Mouse (Mus musculus) embryonic facial prominence, embryonic 14.5 days (tissue): ENCODE measurements around the gene Gpi1. TPM values are rescaled to one million over a fixed set of nuclear protein-coding genes. Genes with fewer than 3 reads are reported as not detected.

Source experiments
- ATAC-seq: fragments of 200-750 bp; cut with Nextera tagmentation; 2 replicates; pipeline ENCODE4 v1.8.0; 2017; ENCODE audit warnings: low read depth, moderate number of reproducible peaks, moderate TSS enrichment
- DNase-seq: peaks from one replicate; pipeline ENCODE4 v3.0.0-alpha.2; 2015; ENCODE audit warnings: low spot score
- H3K27ac ChIP-seq: fragments of 300-500 bp; sonication (generic); replicated peaks from 2 replicates; pipeline ENCODE4 v1.5.1; 2014; ENCODE audit warnings: low read depth, mild to moderate bottlenecking, low read length, moderate library complexity
- H3K27me3 ChIP-seq: fragments of 300-500 bp; sonication (generic); replicated peaks from 2 replicates; pipeline ENCODE4 v1.6.1; 2014; ENCODE audit warnings: low read length; ENCODE audit not compliant: control insufficient read depth, insufficient read depth
- H3K36me3 ChIP-seq: fragments of 300-500 bp; sonication (generic); 2 replicates; pipeline ENCODE4 v1.6.1; 2014; ENCODE audit warnings: low read length, mixed read lengths; ENCODE audit not compliant: control insufficient read depth, insufficient read depth
- H3K4me1 ChIP-seq: fragments of 300-500 bp; sonication (generic); 2 replicates; pipeline ENCODE4 v1.6.1; 2014; ENCODE audit warnings: antibody characterized with exemption, low read length; ENCODE audit not compliant: control insufficient read depth, insufficient read depth
- H3K4me2 ChIP-seq: fragments of 300-500 bp; sonication (generic); 2 replicates; pipeline ENCODE4 v1.6.1; 2014; ENCODE audit warnings: low read depth, mild to moderate bottlenecking, low read length, moderate library complexity, mixed read lengths
- H3K4me3 ChIP-seq: fragments of 300-500 bp; sonication (generic); 2 replicates; pipeline ENCODE4 v1.5.1; 2014; ENCODE audit warnings: low read depth, mild to moderate bottlenecking, low read length
- H3K9ac ChIP-seq: fragments of 300-500 bp; sonication (generic); 2 replicates; pipeline ENCODE4 v1.6.1; 2014; ENCODE audit warnings: low read depth, mild to moderate bottlenecking, low read length, moderate library complexity, mixed read lengths
- H3K9me3 ChIP-seq: fragments of 300-500 bp; sonication (generic); 2 replicates; pipeline ENCODE4 v1.6.1; 2016; ENCODE audit warnings: low read length; ENCODE audit not compliant: control insufficient read depth
- WGBS: fragments of 180-500 bp; shearing (Covaris S2); extraction: QIAGEN DNeasy Blood & Tissue Kit; methylation state at CpG from one replicate; pipeline ENCODE4 v1.1.7; 2014; 5-methylcytosine and 5-hydroxymethylcytosine counted together
- polyA plus RNA-seq: library from polyadenylated mRNA; unstranded; fragments of >200 nt; fragmentation: Nextera tagmentation; extraction: Ambion mirVana; gene quantifications from 2 replicates; pipeline ENCODE4 v1.2.1, GENCODE M21; 2014

The Gpi1 gene
- polyA plus RNA-seq, 1 experiment from 2014 or later = 313 TPM

- 94% methylated on average over 6 of the region's 6 CpGs for WGBS
- 0 out of 2 replicates have a peak, but pooled peaks cover 2% of the 10 kb centered on the region for H3K9me3 ChIP-seq
- no peak overlapping the region for H3K27ac ChIP-seq
- DNase-seq (no peak), ATAC-seq (no peak)
- H3K4me3 ChIP-seq = no peak overlapping the region
- no peak overlapping the region for H3K4me2 ChIP-seq
- peaks cover 15% of the 10 kb centered on the region for H3K4me1 ChIP-seq
- no peaks in the 10 kb centered on the region for H3K27me3 ChIP-seq
- no peak overlapping the region for H3K9ac ChIP-seq
- peaks cover 93% of the 10 kb centered on the region for H3K36me3 ChIP-seq
Measured at GRCm38 (mm10) chr7:34224308-34224707, 5.8 kb downstream of the Gpi1 start.

- no peak for DNase-seq
- WGBS = 89% methylated on average over 10 of the region's 10 CpGs
- Histone ChIP-seq H3K9me3 (0 out of 2 replicates have a peak, but pooled peaks cover 2% of the 10 kb centered on the region), H3K36me3 (peaks cover 99% of the 10 kb centered on the region), H3K9ac (no peak overlapping the region), H3K4me3 (no peak overlapping the region), H3K27ac (no peak overlapping the region), H3K4me1 (no peaks in the 10 kb centered on the region), H3K4me2 (no peak overlapping the region), H3K27me3 (no peaks in the 10 kb centered on the region)
- ATAC-seq = no peak
Measured at GRCm38 (mm10) chr7:34222340-34222739, 7.8 kb downstream of the Gpi1 start.

- H3K9ac ChIP-seq = no peak overlapping the region
- no peak for ATAC-seq
- 89% methylated on average over 9 of the region's 9 CpGs for WGBS
- H3K36me3 ChIP-seq = peaks cover 97% of the 10 kb centered on the region
- H3K9me3 ChIP-seq = 0 out of 2 replicates have a peak, but pooled peaks cover 2% of the 10 kb centered on the region
- no peak for DNase-seq
- no peaks in the 10 kb centered on the region for H3K27me3 ChIP-seq
- H3K27ac ChIP-seq = no peak overlapping the region
- no peaks in the 10 kb centered on the region for H3K4me1 ChIP-seq
- H3K4me3 ChIP-seq = no peak overlapping the region
- no peak overlapping the region for H3K4me2 ChIP-seq
Measured at GRCm38 (mm10) chr7:34221594-34222250, 8.4 kb downstream of the Gpi1 start.

- WGBS = 53% methylated on average over 1 of the region's 1 CpGs
- Histone ChIP-seq H3K4me3 (no peak overlapping the region), H3K36me3 (peaks cover 97% of the 10 kb centered on the region), H3K4me2 (no peak overlapping the region), H3K27me3 (no peaks in the 10 kb centered on the region), H3K27ac (no peak overlapping the region), H3K9ac (no peak overlapping the region), H3K4me1 (no peaks in the 10 kb centered on the region), H3K9me3 (0 out of 2 replicates have a peak, but pooled peaks cover 2% of the 10 kb centered on the region)
- ATAC-seq (no peak), DNase-seq (no peak)
Measured at GRCm38 (mm10) chr7:34218496-34218895, 11.6 kb downstream of the Gpi1 start.

GRCm38 (mm10) chr7:34216474-34216873 lies 13.7 kb downstream of the Gpi1 start:
- ATAC-seq = no peak
- DNase-seq = no peak
- WGBS = 89% methylated on average over 10 of the region's 10 CpGs
- Histone ChIP-seq H3K4me2 (no peak overlapping the region), H3K27me3 (no peaks in the 10 kb centered on the region), H3K9ac (no peak overlapping the region), H3K27ac (no peak overlapping the region), H3K9me3 (no peaks in the 10 kb centered on the region), H3K4me1 (no peaks in the 10 kb centered on the region), H3K36me3 (peaks cover 97% of the 10 kb centered on the region), H3K4me3 (no peak overlapping the region)

- WGBS = 81% methylated on average over 9 of the region's 9 CpGs
- H3K27me3 ChIP-seq = no peaks in the 10 kb centered on the region
Measured at GRCm38 (mm10) chr7:34215481-34215880, 14.7 kb downstream of the Gpi1 start.

GRCm38 (mm10) chr7:34214644-34215043 lies 15.5 kb downstream of the Gpi1 start:
- H3K27ac ChIP-seq = no peak overlapping the region
- H3K9me3 ChIP-seq = no peaks in the 10 kb centered on the region
- H3K4me2 ChIP-seq = no peak overlapping the region
- DNase-seq = no peak
- ATAC-seq = no peak
- no peaks in the 10 kb centered on the region for H3K27me3 ChIP-seq
- 92% methylated on average over 8 of the region's 8 CpGs for WGBS
- H3K4me3 ChIP-seq = no peak overlapping the region
- H3K9ac ChIP-seq = no peak overlapping the region
- no peaks in the 10 kb centered on the region for H3K4me1 ChIP-seq
- peaks cover 96% of the 10 kb centered on the region for H3K36me3 ChIP-seq

More at GRCm38 (mm10) chr7:34215481-34215880, 14.7 kb downstream of the Gpi1 start:
- no peak overlapping the region for H3K27ac ChIP-seq
- H3K9ac ChIP-seq = no peak overlapping the region
- H3K4me2 ChIP-seq = no peak overlapping the region
- peaks cover 96% of the 10 kb centered on the region for H3K36me3 ChIP-seq
- ATAC-seq (no peak), DNase-seq (no peak)
- H3K9me3 ChIP-seq = no peaks in the 10 kb centered on the region
- no peaks in the 10 kb centered on the region for H3K4me1 ChIP-seq
- no peak overlapping the region for H3K4me3 ChIP-seq

GRCm38 (mm10) chr7:34213281-34213680 lies 16.9 kb downstream of the Gpi1 start:
- peaks cover 96% of the 10 kb centered on the region for H3K36me3 ChIP-seq
- no peak overlapping the region for H3K27ac ChIP-seq
- no peak overlapping the region for H3K9ac ChIP-seq
- 90% methylated on average over 7 of the region's 7 CpGs for WGBS
- no peaks in the 10 kb centered on the region for H3K9me3 ChIP-seq
- no peak overlapping the region for H3K4me3 ChIP-seq
- H3K4me1 ChIP-seq = no peaks in the 10 kb centered on the region
- ATAC-seq (no peak), DNase-seq (no peak)
- no peak overlapping the region for H3K4me2 ChIP-seq
- no peaks in the 10 kb centered on the region for H3K27me3 ChIP-seq
